Mouse (Mus musculus) spleen, adult 2 months (tissue): ENCODE data around the gene Gm12169.

ENCODE experiments used
- CTCF ChIP-seq: fragments of 200-500 bp; IDR thresholded peaks from 2 replicates; pipeline ENCODE4 v1.5.1; 2011; ENCODE audit warnings: mild to moderate bottlenecking, inconsistent platforms; ENCODE audit not compliant: insufficient read depth, insufficient read length, insufficient replicate concordance; ENCODE audit errors: extremely low read depth
- POLR2A ChIP-seq: fragments of 200-500 bp; IDR thresholded peaks from 2 replicates; pipeline ENCODE4 v1.6.1; 2011; ENCODE audit warnings: low read depth, low read length, inconsistent platforms

DNA sequence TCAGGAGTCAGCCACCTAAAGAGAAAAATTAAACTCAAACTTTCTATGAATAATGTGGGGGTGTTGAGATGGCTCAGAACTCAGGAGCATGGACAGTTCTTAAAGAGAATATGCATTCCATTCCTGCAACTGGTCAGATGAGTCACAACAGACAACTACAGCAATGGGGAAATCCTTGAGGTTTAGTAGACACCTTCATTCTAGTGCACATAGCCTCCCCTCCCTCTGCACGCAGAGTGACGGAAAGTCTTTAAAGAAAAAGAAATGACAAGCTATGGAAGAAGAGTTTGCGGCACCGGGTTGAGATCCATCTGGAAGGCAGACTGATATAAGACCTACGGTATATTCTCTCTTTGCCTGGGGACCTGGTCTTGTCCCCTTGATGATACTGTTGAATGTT is 14.1 kb upstream of the Gm12169 start:
- no peak for TF ChIP-seq POLR2A
- TF ChIP-seq CTCF = no peak
